Comparison of ENCODE assay signal across 21 mouse cellular contexts in the genomic region with DNA sequence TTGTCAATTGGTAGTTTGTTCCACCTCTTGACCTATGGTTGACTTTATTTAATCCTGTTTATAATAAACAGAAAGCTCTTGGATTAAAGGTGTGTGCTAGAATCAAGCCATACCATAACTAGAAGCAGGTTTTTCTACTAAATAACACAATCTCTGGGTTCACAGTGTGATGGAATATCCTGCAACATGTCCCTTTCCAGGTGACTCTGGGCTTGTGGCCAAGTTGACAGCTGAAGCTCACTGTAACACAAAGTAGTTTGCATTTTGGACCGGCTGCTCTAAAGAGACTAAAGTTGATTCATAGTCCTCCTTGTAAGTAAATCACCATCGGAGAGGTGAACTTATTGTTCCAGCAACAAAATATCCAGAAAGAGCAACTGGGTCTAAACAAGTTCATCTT.
DNase-seq lines count a peak whose midpoint lies in the region; ATAC-seq and TF ChIP-seq lines count a peak whose summit lies in the region.
"Had no signal": no experiment of that assay in that cellular context is flagged by ENCODE, and none has a peak within 500 bp of the region (broad histone marks: within the 10 kb centered on the region; RNA-seq: fewer than 3 reads in every experiment).

No protein-coding gene starts in this region.

- no peak for TF ChIP-seq POLR2A in kidney, adult 2 months (IDR thresholded peaks at IDR 0.05; ENCODE audit: low read depth, low read length)

- H3K4me3 ChIP-seq in kidney, adult 2 months (ENCODE audit: insufficient read depth, low read depth, low read length) = no peak overlapping the region
- no peak overlapping the region for H3K4me3 ChIP-seq in kidney, embryonic 14.5 days (ENCODE audit: low read length)
- H3K4me3 ChIP-seq: heart, embryonic 12.5 days; intestine, embryonic 15.5 days; megakaryocyte, embryonic 14.5 days; neural tube, embryonic 15.5 days had no signal

- WGBS in kidney, adult 2 months = 44% methylated on average over 2 of the region's 2 CpGs
- 71% methylated on average over 2 of the region's 2 CpGs for WGBS in kidney, embryonic 14.5 days

- no peak overlapping the region for H3K27ac ChIP-seq in kidney, adult 2 months (ENCODE audit: insufficient read depth, low read depth, low read length)
- no peak overlapping the region for H3K27ac ChIP-seq in kidney, embryonic 14.5 days (ENCODE audit: low read depth, low read length)
- H3K27ac ChIP-seq: hindbrain, embryonic 14.5 days; intestine, embryonic 15.5 days; kidney, postnatal 0 days; neural tube, embryonic 15.5 days; stomach, postnatal 0 days had no signal

- DNase-seq in kidney, adult 2 months = peak; percentile 18
- peak; percentile 6 to 8 for DNase-seq in left cerebral cortex, adult 18-20 months (ENCODE audit: low spot score in 2 of 2)
- no peak for DNase-seq in left cerebral cortex, adult 9 months (ENCODE audit: low spot score in 2 of 2)
- DNase-seq in cerebellum, adult 18-20 months = peak; percentile 62 to 72
- peak; percentile 87 to 90 for DNase-seq in cerebellum, postnatal 10 days
- no peak for DNase-seq in embryo, embryonic 9.5 days (ENCODE audit: extremely low spot score)
- DNase-seq in urinary bladder, postnatal 36 days (ENCODE audit: low spot score in 2 of 2) = no peak
- DNase-seq: B cell, adult 2 months; embryo, embryonic 11 days; heart, postnatal 14 days; lung, adult 18-20 months; midbrain, embryonic 14.5 days had no signal

- no peaks in the 10 kb centered on the region for H3K4me1 ChIP-seq in kidney, adult 2 months (ENCODE audit: control insufficient read depth, insufficient read depth, low read length)
- no peaks in the 10 kb centered on the region for H3K4me1 ChIP-seq in kidney, embryonic 14.5 days (ENCODE audit: control insufficient read depth, insufficient read depth, low read length)
- H3K4me1 ChIP-seq: intestine, embryonic 15.5 days; megakaryocyte, embryonic 14.5 days; neural tube, embryonic 15.5 days had no signal

- no peak overlapping the region for H3K4me2 ChIP-seq in kidney, embryonic 14.5 days (replicated peaks; ENCODE audit: low read depth, low read length)
- H3K4me2 ChIP-seq: heart, embryonic 12.5 days; hindbrain, embryonic 14.5 days; intestine, embryonic 15.5 days; liver, embryonic 11.5 days; neural tube, embryonic 15.5 days had no signal

- no peak for ATAC-seq in kidney, embryonic 14.5 days (ENCODE audit: low FRiP score, low TSS enrichment)
- ATAC-seq: intestine, embryonic 15.5 days had no signal

- no peaks in the 10 kb centered on the region for H3K9me3 ChIP-seq in kidney, embryonic 14.5 days (ENCODE audit: control insufficient read depth, low read length)
- H3K9me3 ChIP-seq: heart, embryonic 12.5 days; intestine, embryonic 15.5 days; neural tube, embryonic 15.5 days had no signal

- no peak overlapping the region for H3K9ac ChIP-seq in kidney, embryonic 14.5 days (ENCODE audit: low read depth, low read length)
- H3K9ac ChIP-seq: heart, embryonic 12.5 days; hindbrain, embryonic 14.5 days; intestine, embryonic 15.5 days; neural tube, embryonic 15.5 days had no signal

- no peaks in the 10 kb centered on the region for H3K36me3 ChIP-seq in kidney, adult 2 months (ENCODE audit: control insufficient read depth, insufficient read depth, low read length)
- no peaks in the 10 kb centered on the region for H3K36me3 ChIP-seq in kidney, embryonic 14.5 days (ENCODE audit: control insufficient read depth, insufficient read depth, low read length)
- H3K36me3 ChIP-seq: heart, embryonic 12.5 days; intestine, embryonic 15.5 days; neural tube, embryonic 15.5 days had no signal

- no peaks in the 10 kb centered on the region; the same call in 1 of the 2 replicates for H3K27me3 ChIP-seq in kidney, adult 2 months (replicated peaks; ENCODE audit: control insufficient read depth, insufficient read depth, low read length)
- H3K27me3 ChIP-seq in kidney, embryonic 14.5 days (ENCODE audit: control insufficient read depth, insufficient read depth, low read length) = no peaks in the 10 kb centered on the region
- H3K27me3 ChIP-seq: heart, embryonic 12.5 days; intestine, embryonic 15.5 days; megakaryocyte, embryonic 14.5 days; neural tube, embryonic 15.5 days had no signal

- no peak for TF ChIP-seq CTCF in kidney, adult 2 months (conservative IDR thresholded peaks at IDR 0.05; ENCODE audit: insufficient read depth, insufficient read length, low read depth, low read length)

Comparison
In these comparisons a context has a peak if more than half of its experiments do, and no peak if none do; other contexts are left out.
1. DNase-seq: peak in kidney, adult 2 months (single experiment), left cerebral cortex, adult 18-20 months (2 of 2), cerebellum, adult 18-20 months (2 of 2) and cerebellum, postnatal 10 days (2 of 2); none in left cerebral cortex, adult 9 months (0 of 2), embryo, embryonic 9.5 days (single experiment) and urinary bladder, postnatal 36 days (0 of 2).